Mouse (Mus musculus): ENCODE measurements around the gene Tmem216.
"Not testable (repeated sequence)": the region's sequence is repeated elsewhere in the genome, so short reads cannot be mapped to it uniquely, and the experiment has no call there.

DNA sequence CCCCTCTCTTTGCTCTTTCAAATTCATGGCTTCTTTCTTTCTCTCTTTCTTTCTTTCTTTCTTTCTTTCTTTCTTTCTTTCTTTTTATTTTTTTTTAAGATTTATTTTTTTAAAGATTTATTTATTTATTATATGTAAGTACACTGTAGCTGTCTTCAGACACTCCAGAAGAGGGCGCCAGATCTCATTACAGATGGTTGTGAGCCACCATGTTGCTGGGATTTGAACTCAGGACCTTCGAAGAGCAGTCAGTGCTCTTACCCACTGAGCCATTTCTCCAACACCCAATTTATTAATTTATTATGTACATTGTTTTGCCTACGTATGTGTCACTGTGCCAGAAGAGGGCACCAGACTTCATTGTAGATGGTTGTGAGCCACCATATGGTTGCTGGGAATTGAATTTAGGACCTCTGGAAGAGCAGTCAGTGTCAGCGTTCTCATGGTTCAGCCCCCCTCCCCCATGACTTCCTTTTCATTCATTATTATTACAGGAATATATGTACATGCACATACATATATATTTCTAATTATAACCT lies 1.9 kb upstream of the Tmem216 start:
- TF ChIP-seq CTCF (IDR thresholded peaks at IDR 0.05; ENCODE audit: low read depth); EP300 (optimal IDR thresholded peaks at IDR 0.05): not testable (repeated sequence)
